Comparison of ENCODE assay signal across 7 mouse cellular contexts in genomic region chr3:105959999-105960398, GRCm38 (mm10). TPM values are rescaled to one million over a fixed set of nuclear protein-coding genes. Genes with fewer than 3 reads are reported as not detected.
DNase-seq lines count a peak whose midpoint lies in the region; ATAC-seq and TF ChIP-seq lines count a peak whose summit lies in the region.

Gene Atp5f1, minus strand, starts transcription at chr3:105960099.

- no peak for ATAC-seq in limb, embryonic 14.5 days (ENCODE audit: low FRiP score, low read depth)

- no peaks in the 10 kb centered on the region for H3K27me3 ChIP-seq in forebrain, embryonic 10.5 days (ENCODE audit: poor library complexity, severe bottlenecking)
- no peaks in the 10 kb centered on the region for H3K27me3 ChIP-seq in limb, embryonic 14.5 days (ENCODE audit: control insufficient read depth, insufficient read depth, low read length)
- no peaks in the 10 kb centered on the region for H3K27me3 ChIP-seq in splenic B cell, adult 2 months (ENCODE audit: control insufficient read depth, insufficient read depth, low read length, poor library complexity, severe bottlenecking)

- intact Hi-C loops in heart, postnatal 36 days (cut with DNase I), result loop anchor here (2.0 to 10.0 kb wide), 3 partner anchors 233 to 585 kb away; partner anchors contain the start of genes Cept1, Ddx20 and Dram2

- peak within 1 kb of the TSS; percentile 97 for H3K4me3 ChIP-seq in forebrain, embryonic 10.5 days
- H3K4me3 ChIP-seq in limb, embryonic 14.5 days (replicated peaks; ENCODE audit: low read length), result peak within 1 kb of the TSS; percentile 97

- DNase-seq in urinary bladder, adult 2 months (ENCODE audit: low spot score), result no peak
- no peak for DNase-seq in urinary bladder, adult 18-20 months (ENCODE audit: low spot score in 2 of 2)
- no peak for DNase-seq in forebrain, embryonic 10.5 days (ENCODE audit: extremely low spot score, low spot score)
- DNase-seq in heart, postnatal 36 days, result no peak
- DNase-seq in limb, embryonic 14.5 days (ENCODE audit: low spot score), result no peak
- peak; percentile 5 for DNase-seq in splenic B cell, adult 2 months (ENCODE audit: low read depth, low spot score)
- no peak for DNase-seq in B cell, adult 2 months

- no peaks in the 10 kb centered on the region for H3K9me3 ChIP-seq in forebrain, embryonic 10.5 days
- no peaks in the 10 kb centered on the region for H3K9me3 ChIP-seq in limb, embryonic 14.5 days (ENCODE audit: control insufficient read depth, low read length)

- H3K27ac ChIP-seq in forebrain, embryonic 10.5 days, result peak within 1 kb of the TSS; percentile 95
- peak within 1 kb of the TSS; percentile 65 for H3K27ac ChIP-seq in limb, embryonic 14.5 days (replicated peaks; ENCODE audit: low read depth, low read length)

- TF ChIP-seq POLR2A in limb, embryonic 14.5 days (IDR thresholded peaks at IDR 0.05; ENCODE audit: borderline replicate concordance, extremely low read depth, insufficient read depth, insufficient read length), result no peak

- peaks cover 68% of the 10 kb centered on the region for H3K36me3 ChIP-seq in forebrain, embryonic 10.5 days (replicated peaks)
- peaks cover 42% of the 10 kb centered on the region for H3K36me3 ChIP-seq in limb, embryonic 14.5 days (ENCODE audit: control insufficient read depth, insufficient read depth, low read length)
- peaks cover 11% of the 10 kb centered on the region for H3K36me3 ChIP-seq in splenic B cell, adult 2 months (ENCODE audit: control insufficient read depth, insufficient read depth, low read length, poor library complexity, severe bottlenecking)

- H3K9ac ChIP-seq in limb, embryonic 14.5 days (ENCODE audit: low read depth, low read length, severe bottlenecking), result peak within 1 kb of the TSS; percentile 92

- peaks cover 25% of the 10 kb centered on the region for H3K4me1 ChIP-seq in forebrain, embryonic 10.5 days
- H3K4me1 ChIP-seq in limb, embryonic 14.5 days (ENCODE audit: control insufficient read depth, insufficient read depth, low read length), result peaks cover 16% of the 10 kb centered on the region

- peak within 1 kb of the TSS; percentile 78 for H3K4me2 ChIP-seq in limb, embryonic 14.5 days (replicated peaks; ENCODE audit: low read depth, low read length, severe bottlenecking)

- WGBS in forebrain, embryonic 10.5 days, result 4% methylated on average over 6 of the region's 6 CpGs
- WGBS in limb, embryonic 14.5 days, result 5% methylated on average over 6 of the region's 6 CpGs

RNA-seq across cellular contexts. Expression of gene Atp5f1, which starts in this region (rescaled TPM):
- 206 and 214 TPM in 2 replicates for polyA plus RNA-seq in urinary bladder, adult 2 months (2012; rRNA removed)
- polyA plus RNA-seq in forebrain, embryonic 10.5 days (2016; fragmentation: Nextera tagmentation; extraction: Ambion mirVana), result 475 and 481 TPM in 2 replicates
- 1,000 to 10,000 TPM; 1,203 to 1,219 TPM for total RNA-seq in heart, postnatal 36 days (2021)
- 162 and 233 TPM in 2 replicates for polyA plus RNA-seq in limb, embryonic 14.5 days (2012; rRNA removed)
- 409 and 438 TPM in 2 replicates for polyA plus RNA-seq in limb, embryonic 14.5 days (2014; fragmentation: Nextera tagmentation; extraction: Ambion mirVana)
